Mouse (Mus musculus) liver, postnatal 0 days (tissue): ENCODE data around the gene Tmprss12. TPM values are rescaled to one million over a fixed set of nuclear protein-coding genes. Genes with fewer than 3 reads are reported as not detected.
"Not testable (repeated sequence)": the region's sequence is repeated elsewhere in the genome, so short reads cannot be mapped to it uniquely, and the experiment has no call there.

Experiments used
- ATAC-seq: fragments of 200-750 bp; cut with Nextera tagmentation; 2 replicates; pipeline ENCODE4 v1.8.0; 2017; ENCODE audit warnings: mild to moderate bottlenecking, moderate library complexity
- DNase-seq: peaks from one replicate; pipeline ENCODE4 v3.0.0-alpha.2; 2016
- H3K27ac ChIP-seq: fragments of 300-500 bp; sonication (generic); 2 replicates; pipeline ENCODE4 v1.5.1; 2014; ENCODE audit warnings: antibody characterized with exemption, moderate library complexity, mild to moderate bottlenecking, low read depth
- H3K27me3 ChIP-seq: fragments of 300-500 bp; sonication (generic); 2 replicates; pipeline ENCODE4 v1.6.1; 2014; ENCODE audit warnings: low read length, control low read depth, mixed read lengths; ENCODE audit not compliant: insufficient read depth
- H3K36me3 ChIP-seq: fragments of 300-500 bp; sonication (generic); replicated peaks from 2 replicates; pipeline ENCODE4 v1.6.1; 2014; ENCODE audit warnings: mild to moderate bottlenecking, control low read depth, low read length, moderate library complexity, mixed read lengths; ENCODE audit not compliant: insufficient read depth
- H3K4me1 ChIP-seq: fragments of 300-500 bp; sonication (generic); 2 replicates; pipeline ENCODE4 v1.6.1; 2014; ENCODE audit warnings: antibody characterized with exemption, mild to moderate bottlenecking, control low read depth; ENCODE audit not compliant: insufficient read depth
- H3K4me2 ChIP-seq: fragments of 300-500 bp; sonication (generic); 2 replicates; pipeline ENCODE4 v1.6.1; 2014; ENCODE audit warnings: low read depth, mild to moderate bottlenecking, low read length, moderate library complexity, mixed read lengths
- H3K4me3 ChIP-seq: fragments of 300-500 bp; sonication (generic); 2 replicates; pipeline ENCODE4 v1.5.1; 2014; ENCODE audit warnings: low read depth, low read length
- H3K9ac ChIP-seq: fragments of 300-500 bp; sonication (generic); replicated peaks from 2 replicates; pipeline ENCODE4 v1.6.1; 2014; ENCODE audit warnings: mild to moderate bottlenecking, moderate library complexity
- H3K9me3 ChIP-seq: fragments of 300-500 bp; sonication (generic); 2 replicates; pipeline ENCODE4 v1.6.1; 2016; ENCODE audit warnings: mild to moderate bottlenecking, control low read depth, low read length, mixed read lengths
- CTCF ChIP-seq: sonication (generic); IDR thresholded peaks from 2 replicates; pipeline ENCODE4 v1.5.1; 2016; ENCODE audit warnings: antibody characterized with exemption, low read depth
- EP300 ChIP-seq: IDR thresholded peaks from 2 replicates; pipeline ENCODE4 v1.6.1; 2016; ENCODE audit warnings: antibody characterized with exemption, low read depth, mild to moderate bottlenecking
- WGBS: fragments of 180-500 bp; shearing (Covaris S2); extraction: QIAGEN DNeasy Blood & Tissue Kit; methylation state at CpG from one replicate; pipeline ENCODE4 v1.1.7; 2014; ENCODE audit not compliant: insufficient replicate concordance; 5-methylcytosine and 5-hydroxymethylcytosine counted together
- polyA plus RNA-seq: library from polyadenylated mRNA; unstranded; fragments of >200 nt; fragmentation: Nextera tagmentation; extraction: Ambion mirVana; gene quantifications from 2 replicates; pipeline ENCODE4 v1.2.1, GENCODE M21; 2015

The Tmprss12 gene
- polyA plus RNA-seq, 1 experiment from 2014 or later, result not detected

DNA sequence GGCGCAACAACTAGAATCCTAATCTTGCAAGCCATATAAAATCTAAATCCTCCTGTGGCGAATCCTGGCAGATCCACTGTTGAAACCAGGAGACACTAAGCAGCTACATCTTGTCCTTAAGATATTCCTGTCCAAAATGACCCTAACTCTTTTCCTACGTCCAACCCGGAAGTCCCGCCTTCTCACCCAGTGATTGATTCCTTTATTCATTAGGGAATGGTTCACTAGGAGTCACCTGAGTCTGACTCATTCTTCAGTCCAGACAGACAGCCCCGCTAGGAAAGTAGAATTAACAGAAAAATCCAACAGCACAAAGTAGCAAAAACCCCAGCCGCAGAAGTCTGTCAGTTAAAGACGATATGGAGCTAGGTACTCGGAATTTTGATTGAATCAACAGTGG is 33.3 kb upstream of the Tmprss12 start:
- Histone ChIP-seq H3K27me3 (no peaks in the 10 kb centered on the region), H3K36me3 (peaks cover 73% of the 10 kb centered on the region), H3K9ac (no peak overlapping the region), H3K4me1 (no peaks in the 10 kb centered on the region), H3K4me3 (no peak overlapping the region), H3K4me2 (no peak overlapping the region), H3K9me3 (no peaks in the 10 kb centered on the region), H3K27ac (no peak overlapping the region)
- TF ChIP-seq EP300 (no peak), CTCF (no peak)
- ATAC-seq (no peak), DNase-seq (no peak)
- 91% methylated on average over 9 of the region's 9 CpGs for WGBS

DNA sequence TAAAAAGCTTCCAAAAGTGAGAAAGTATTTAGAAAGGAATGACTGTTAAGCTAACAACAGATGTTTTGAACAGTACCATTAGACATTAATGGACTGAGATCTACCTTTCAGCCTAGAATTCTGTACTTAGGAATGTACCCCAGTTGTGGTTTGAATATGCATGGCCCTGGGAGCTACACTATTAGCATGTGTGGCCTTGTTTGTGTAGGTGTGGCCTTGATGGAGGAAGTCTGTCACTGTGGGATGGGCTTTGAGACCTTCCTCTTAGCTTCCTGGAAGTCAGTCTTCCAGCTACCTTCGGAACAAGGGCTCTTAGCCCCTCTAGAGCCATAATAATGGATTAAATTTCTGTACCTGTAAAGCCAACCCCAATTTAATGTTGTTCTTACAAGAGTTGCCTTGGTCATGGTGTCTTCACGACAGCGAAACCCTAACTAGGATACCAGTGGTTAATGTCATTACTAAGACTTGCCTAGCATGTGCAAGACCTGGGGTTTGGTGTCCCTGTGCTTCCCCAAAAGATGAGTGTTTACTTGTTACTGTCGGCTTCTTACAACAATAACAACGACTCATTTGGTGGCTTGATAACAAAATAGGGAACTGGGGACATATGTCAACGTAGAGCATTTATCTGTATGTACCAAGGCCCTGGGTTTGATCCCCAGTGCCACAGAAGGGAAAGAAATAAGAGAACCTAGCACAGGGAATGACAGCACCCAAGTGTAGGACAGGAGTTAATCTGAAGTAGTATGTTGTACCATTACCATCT is 31.8 kb upstream of the Tmprss12 start:
- DNase-seq (no peak), ATAC-seq (no peak)
- no peaks in the 10 kb centered on the region for H3K4me1 ChIP-seq
- H3K9me3 ChIP-seq, result no peaks in the 10 kb centered on the region
- H3K4me2 ChIP-seq, result no peak overlapping the region
- peaks cover 77% of the 10 kb centered on the region for H3K36me3 ChIP-seq
- WGBS, result 74% methylated on average over 6 of the region's 6 CpGs
- TF ChIP-seq CTCF (no peak), EP300 (no peak)
- no peak overlapping the region for H3K27ac ChIP-seq
- H3K9ac ChIP-seq, result no peak overlapping the region
- no peak overlapping the region for H3K4me3 ChIP-seq
- no peaks in the 10 kb centered on the region for H3K27me3 ChIP-seq

DNA sequence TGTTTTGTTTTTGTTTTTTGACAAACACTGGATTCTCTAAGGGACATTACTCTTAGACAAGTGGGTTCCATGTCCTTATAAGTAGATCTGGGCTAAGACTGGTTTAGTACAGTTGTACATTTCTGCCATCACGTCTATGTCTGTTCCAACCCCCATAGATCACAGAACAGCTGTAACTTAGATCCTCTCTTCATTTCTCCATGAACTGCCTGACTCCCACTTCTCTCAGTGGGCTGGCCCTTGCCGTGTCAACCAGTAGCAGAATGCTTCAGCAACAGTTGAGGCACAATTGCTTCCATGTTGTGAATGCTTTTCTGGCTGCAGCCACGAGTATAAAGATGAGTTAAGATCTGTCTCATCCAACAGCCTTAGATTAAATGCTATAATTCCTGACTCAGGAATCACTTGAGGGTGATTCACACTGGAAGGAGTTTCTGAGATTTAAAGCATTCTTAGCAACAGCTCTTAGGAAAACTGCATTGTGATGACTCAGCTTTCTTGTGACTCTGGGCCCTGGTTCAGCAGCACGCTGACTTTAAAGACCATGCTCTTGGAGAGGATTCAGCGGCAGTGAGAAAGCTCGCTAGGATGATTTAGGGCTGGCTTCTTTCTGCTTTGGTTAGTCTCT is 29.4 kb upstream of the Tmprss12 start:
- 90% methylated on average over 6 of the region's 6 CpGs for WGBS
- Histone ChIP-seq H3K9me3 (no peaks in the 10 kb centered on the region), H3K36me3 (peaks cover 82% of the 10 kb centered on the region), H3K9ac (no peak overlapping the region), H3K27ac (no peak overlapping the region), H3K4me3 (no peak overlapping the region), H3K27me3 (no peaks in the 10 kb centered on the region), H3K4me2 (no peak overlapping the region), H3K4me1 (no peaks in the 10 kb centered on the region)
- DNase-seq (no peak), ATAC-seq (no peak)
- TF ChIP-seq CTCF, result no peak
- no peak for TF ChIP-seq EP300

DNA sequence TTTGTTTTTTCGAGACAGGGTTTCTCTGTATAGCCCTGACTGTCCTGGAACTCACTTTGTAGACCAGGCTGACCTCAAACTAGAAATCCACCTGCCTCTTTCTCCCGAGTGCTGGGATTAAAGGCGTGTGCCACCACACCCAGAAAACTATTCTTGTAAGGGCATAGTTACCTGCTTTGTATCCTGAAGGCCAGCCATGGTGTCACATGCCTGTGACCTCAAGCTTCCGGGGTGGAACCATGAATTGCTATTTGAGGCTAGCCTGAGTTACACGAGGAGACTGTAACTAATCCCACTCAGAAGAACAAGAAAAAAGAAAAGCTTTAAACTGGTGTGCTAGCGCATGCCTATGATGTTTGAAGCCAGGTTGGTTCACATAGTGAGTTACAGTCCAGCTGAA is 24.3 kb upstream of the Tmprss12 start:
- Histone ChIP-seq H3K9ac (no peak overlapping the region), H3K4me1 (no peaks in the 10 kb centered on the region), H3K27ac (no peak overlapping the region), H3K9me3 (no peaks in the 10 kb centered on the region), H3K36me3 (peaks cover 62% of the 10 kb centered on the region), H3K4me2 (no peak overlapping the region), H3K27me3 (no peaks in the 10 kb centered on the region), H3K4me3 (no peak overlapping the region)
- 87% methylated on average over 6 of the region's 6 CpGs for WGBS
- ATAC-seq, result no peak
- TF ChIP-seq CTCF (no peak), EP300 (no peak)
- no peak for DNase-seq

DNA sequence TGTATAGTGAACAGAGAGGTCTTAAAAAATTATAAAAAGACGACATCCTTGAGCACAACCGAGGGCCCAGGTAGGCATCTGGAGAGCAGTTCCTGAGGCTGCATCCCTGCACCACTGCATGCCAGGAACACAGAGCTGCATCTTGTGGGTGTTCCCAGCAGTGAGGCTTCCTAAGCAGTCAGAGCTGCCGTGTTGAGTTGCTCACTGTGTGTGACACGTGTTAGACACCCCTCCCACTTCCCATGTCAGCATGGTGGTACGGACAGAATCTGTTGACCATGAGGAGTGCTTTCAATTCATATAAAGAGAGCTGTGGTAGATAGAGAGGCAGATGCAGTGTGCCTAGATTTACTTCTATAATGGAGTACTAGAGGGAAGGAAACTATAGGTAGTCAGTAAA is 23.3 kb upstream of the Tmprss12 start:
- H3K4me2 ChIP-seq, result no peak overlapping the region
- peaks cover 58% of the 10 kb centered on the region for H3K36me3 ChIP-seq
- 89% methylated on average over 5 of the region's 5 CpGs for WGBS
- H3K9me3 ChIP-seq, result no peaks in the 10 kb centered on the region
- no peak for ATAC-seq
- DNase-seq, result no peak
- H3K27me3 ChIP-seq, result no peaks in the 10 kb centered on the region
- no peak overlapping the region for H3K4me3 ChIP-seq
- no peak overlapping the region for H3K27ac ChIP-seq
- no peak overlapping the region for H3K9ac ChIP-seq
- H3K4me1 ChIP-seq, result no peaks in the 10 kb centered on the region
- TF ChIP-seq CTCF (no peak), EP300 (no peak)

DNA sequence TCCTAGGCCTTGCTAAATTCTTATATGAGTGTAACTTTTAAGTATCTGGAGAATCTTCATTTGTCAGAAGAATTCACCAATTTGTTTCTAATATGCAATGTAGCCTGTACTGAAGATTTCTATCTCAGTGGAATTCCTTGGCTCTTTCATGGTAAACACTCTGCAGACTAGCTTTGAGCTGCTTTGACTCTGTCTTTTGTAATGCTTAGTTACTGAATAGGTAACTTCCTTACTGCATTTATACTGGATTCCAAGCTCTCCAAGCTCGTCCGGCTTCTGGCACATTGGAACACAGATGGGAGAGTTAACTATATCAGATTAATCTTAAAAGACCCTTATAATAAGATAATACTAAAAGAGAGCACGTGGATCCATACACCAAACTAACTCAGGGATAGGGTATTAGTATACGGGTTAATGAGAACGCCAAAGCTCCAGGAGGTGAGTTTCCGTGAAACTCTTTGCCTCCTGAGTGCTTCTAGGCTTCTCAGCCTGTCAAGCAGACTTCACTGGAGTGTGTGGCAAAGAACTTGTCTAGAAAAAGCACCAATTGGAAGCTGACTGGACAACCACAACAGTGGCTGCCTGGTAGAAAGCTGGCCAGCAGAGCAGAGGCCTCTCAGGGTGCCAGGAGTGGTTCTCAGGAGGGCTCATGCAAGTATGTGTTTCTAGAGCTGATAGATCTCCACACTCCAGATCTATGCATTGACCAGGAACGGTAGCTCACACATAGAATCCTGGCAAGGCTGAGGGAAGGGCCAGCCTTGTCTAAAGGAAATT is 21.8 kb upstream of the Tmprss12 start:
- Histone ChIP-seq H3K4me1 (no peaks in the 10 kb centered on the region), H3K9ac (no peak overlapping the region), H3K27me3 (no peaks in the 10 kb centered on the region), H3K4me3 (no peak overlapping the region), H3K36me3 (peaks cover 49% of the 10 kb centered on the region), H3K27ac (no peak overlapping the region), H3K4me2 (no peak overlapping the region), H3K9me3 (no peaks in the 10 kb centered on the region)
- DNase-seq (no peak), ATAC-seq (no peak)
- 96% methylated on average over 7 of the region's 7 CpGs for WGBS
- TF ChIP-seq EP300 (no peak), CTCF (no peak)

DNA sequence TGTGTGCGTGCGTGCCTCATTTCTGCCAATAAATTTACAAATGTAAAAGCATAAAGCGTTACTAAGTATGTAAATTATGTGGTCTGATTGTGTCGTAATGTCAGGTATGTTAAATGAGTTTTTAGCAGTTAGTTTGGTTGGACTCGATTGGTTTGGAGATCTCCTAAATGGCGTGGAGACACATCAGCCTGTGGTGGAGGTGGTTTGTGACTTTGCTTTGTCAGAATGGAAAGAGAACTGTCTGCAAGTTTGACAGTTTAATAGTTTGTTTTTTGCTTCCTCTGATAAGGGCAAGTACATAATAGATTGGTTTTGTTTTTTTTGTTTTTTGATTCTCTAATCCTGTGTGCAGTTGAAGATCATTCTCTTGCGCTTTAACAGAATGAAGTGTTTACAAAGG is 20.3 kb upstream of the Tmprss12 start:
- H3K27ac ChIP-seq, DNase-seq, H3K27me3 ChIP-seq, H3K9ac ChIP-seq, ATAC-seq, H3K4me1 ChIP-seq, H3K4me2 ChIP-seq, H3K4me3 ChIP-seq, H3K9me3 ChIP-seq: not testable (repeated sequence)
- peaks cover 34% of the 10 kb centered on the region for H3K36me3 ChIP-seq
- 71% methylated on average over 6 of the region's 7 CpGs for WGBS
